In genomic region chr13:94439386-94439785, GRCm38 (mm10) we compare ENCODE assay signal across 10 mouse cellular contexts.
DNase-seq lines count a peak whose midpoint lies in the region; ATAC-seq and TF ChIP-seq lines count a peak whose summit lies in the region.
"Had no signal": no experiment of that assay in that cellular context is flagged by ENCODE, and none has a peak within 500 bp of the region (broad histone marks: within the 10 kb centered on the region; RNA-seq: fewer than 3 reads in every experiment).

No protein-coding gene starts in this region.

- TF ChIP-seq CTCF in forebrain, postnatal 0 days (IDR thresholded peaks at IDR 0.05; ENCODE audit: low read depth) = no peak

- no peak overlapping the region for H3K4me2 ChIP-seq in forebrain, postnatal 0 days (ENCODE audit: low read depth)
- no peak overlapping the region for H3K4me2 ChIP-seq in forebrain, embryonic 15.5 days (replicated peaks)
- no peak overlapping the region for H3K4me2 ChIP-seq in kidney, embryonic 16.5 days (replicated peaks; ENCODE audit: low read depth, low read length)
- H3K4me2 ChIP-seq in midbrain, embryonic 15.5 days = no peak overlapping the region
- H3K4me2 ChIP-seq: midbrain, embryonic 12.5 days had no signal

- no peaks in the 10 kb centered on the region for H3K9me3 ChIP-seq in forebrain, postnatal 0 days (ENCODE audit: low read length)
- no peaks in the 10 kb centered on the region for H3K9me3 ChIP-seq in forebrain, embryonic 15.5 days
- no peaks in the 10 kb centered on the region for H3K9me3 ChIP-seq in kidney, embryonic 16.5 days (ENCODE audit: low read length)
- no peaks in the 10 kb centered on the region for H3K9me3 ChIP-seq in midbrain, embryonic 15.5 days
- H3K9me3 ChIP-seq: forebrain, embryonic 10.5 days; midbrain, embryonic 12.5 days had no signal

- peak; percentile 24 for DNase-seq in forebrain, postnatal 0 days
- peak; percentile 60 for DNase-seq in kidney, postnatal 14 days
- peak; percentile 19 for DNase-seq in MN1 (ENCODE audit: low spot score)
- peak; percentile 49 for DNase-seq in heart, postnatal 4 days
- no peak for DNase-seq in spleen, postnatal 14 days (ENCODE audit: low spot score in 2 of 2)

- H3K36me3 ChIP-seq in forebrain, postnatal 0 days (ENCODE audit: insufficient read depth) = peaks cover 6% of the 10 kb centered on the region; the same call in 1 of the 2 replicates
- H3K36me3 ChIP-seq in forebrain, embryonic 15.5 days = 0 out of 2 replicates have a peak, but pooled peaks cover 2% of the 10 kb centered on the region
- peaks cover 12% of the 10 kb centered on the region; the same call in 1 of the 2 replicates for H3K36me3 ChIP-seq in kidney, embryonic 16.5 days (ENCODE audit: insufficient read depth, low read length)
- no peaks in the 10 kb centered on the region for H3K36me3 ChIP-seq in midbrain, embryonic 15.5 days (replicated peaks)

- H3K27me3 ChIP-seq in forebrain, postnatal 0 days (ENCODE audit: insufficient read depth, low read length) = no peaks in the 10 kb centered on the region
- no peaks in the 10 kb centered on the region for H3K27me3 ChIP-seq in forebrain, embryonic 15.5 days
- H3K27me3 ChIP-seq in kidney, embryonic 16.5 days (ENCODE audit: insufficient read depth, low read length) = no peaks in the 10 kb centered on the region
- no peaks in the 10 kb centered on the region for H3K27me3 ChIP-seq in midbrain, embryonic 15.5 days (replicated peaks)
- H3K27me3 ChIP-seq: midbrain, embryonic 12.5 days had no signal

- no peak overlapping the region for H3K9ac ChIP-seq in forebrain, postnatal 0 days
- H3K9ac ChIP-seq in forebrain, embryonic 15.5 days (replicated peaks) = no peak overlapping the region
- H3K9ac ChIP-seq in kidney, embryonic 16.5 days (replicated peaks; ENCODE audit: low read length) = no peak overlapping the region
- no peak overlapping the region for H3K9ac ChIP-seq in midbrain, embryonic 15.5 days
- H3K9ac ChIP-seq: midbrain, embryonic 12.5 days had no signal

- 40% methylated on average over 5 of the region's 5 CpGs for WGBS in forebrain, postnatal 0 days
- WGBS in forebrain, embryonic 15.5 days = 48% methylated on average over 5 of the region's 5 CpGs
- 64% methylated on average over 5 of the region's 5 CpGs for WGBS in kidney, embryonic 16.5 days
- 78% methylated on average over 5 of the region's 5 CpGs for WGBS in midbrain, embryonic 15.5 days

- H3K4me1 ChIP-seq in forebrain, postnatal 0 days (ENCODE audit: insufficient read depth) = no peaks in the 10 kb centered on the region
- no peaks in the 10 kb centered on the region for H3K4me1 ChIP-seq in forebrain, embryonic 15.5 days
- H3K4me1 ChIP-seq in kidney, embryonic 16.5 days (ENCODE audit: insufficient read depth, low read length) = peaks cover 8% of the 10 kb centered on the region
- H3K4me1 ChIP-seq in midbrain, embryonic 15.5 days = no peaks in the 10 kb centered on the region
- H3K4me1 ChIP-seq: forebrain, embryonic 10.5 days; midbrain, embryonic 12.5 days had no signal

- H3K4me3 ChIP-seq in forebrain, postnatal 0 days (ENCODE audit: low read depth, low read length) = no peak overlapping the region
- no peak overlapping the region for H3K4me3 ChIP-seq in forebrain, embryonic 15.5 days
- no peak overlapping the region for H3K4me3 ChIP-seq in kidney, embryonic 16.5 days (ENCODE audit: low read length)
- no peak overlapping the region for H3K4me3 ChIP-seq in midbrain, embryonic 15.5 days
- H3K4me3 ChIP-seq: forebrain, embryonic 10.5 days; midbrain, embryonic 12.5 days had no signal

- no peak for ATAC-seq in forebrain, postnatal 0 days
- no peak for ATAC-seq in forebrain, embryonic 15.5 days (replicated peaks)
- ATAC-seq in kidney, embryonic 16.5 days (ENCODE audit: low FRiP score, low TSS enrichment) = no peak
- no peak for ATAC-seq in midbrain, embryonic 15.5 days (replicated peaks)

- H3K27ac ChIP-seq in forebrain, postnatal 0 days (ENCODE audit: low read depth, low read length) = no peak overlapping the region
- no peak overlapping the region for H3K27ac ChIP-seq in forebrain, embryonic 15.5 days (replicated peaks)
- H3K27ac ChIP-seq in kidney, embryonic 16.5 days (ENCODE audit: low read length) = no peak overlapping the region
- H3K27ac ChIP-seq in midbrain, embryonic 15.5 days = no peak overlapping the region
- H3K27ac ChIP-seq: forebrain, embryonic 10.5 days; midbrain, embryonic 12.5 days had no signal

Comparison
In these comparisons a context has a peak if more than half of its experiments do, and no peak if none do; other contexts are left out.
1. DNase-seq: peak in forebrain, postnatal 0 days (single experiment), kidney, postnatal 14 days (single experiment), MN1 (single experiment) and heart, postnatal 4 days (single experiment); none in spleen, postnatal 14 days (0 of 2).